Mouse (Mus musculus) common myeloid progenitor, adult 5-6 weeks (primary cell): Measurements from ENCODE around the gene Mip. TPM values are rescaled to one million over a fixed set of nuclear protein-coding genes. Genes with fewer than 3 reads are reported as not detected.
A peak's percentile ranks its signal among the peaks of the same experiment; 100 is the strongest.
"Not testable (repeated sequence)": the region's sequence is repeated elsewhere in the genome, so short reads cannot be mapped to it uniquely, and the experiment has no call there.

ENCODE experiments used
- ATAC-seq: replicated peaks from 2 replicates; pipeline ENCODE4 v1.8.0; 2016; ENCODE audit warnings: low read depth, mild to moderate bottlenecking, moderate TSS enrichment, inconsistent platforms; ENCODE audit not compliant: poor library complexity, severe bottlenecking
- total RNA-seq: library from RNA; stranded (forward); fragments of 200-1000, 187-1606 nt; gene quantifications from 2 replicates; pipeline ENCODE4 v1.2.3, GENCODE M21; 2017

The Mip gene
- total RNA-seq, 1 experiment from 2014 or later: not detected

- no peak for ATAC-seq
Measured at GRCm38 (mm10) chr10:128210131-128210530, 15.5 kb upstream of the Mip start.

GRCm38 (mm10) chr10:128210954-128211353, 14.7 kb upstream of the Mip start:
- peak; percentile 22 for ATAC-seq

- ATAC-seq: peak; percentile 90
Measured at GRCm38 (mm10) chr10:128211390-128212108, 14.1 kb upstream of the Mip start, which contains the start of gene Spryd4. Gene Spryd4, minus strand, starts transcription at chr10:128211807.

GRCm38 (mm10) chr10:128212148-128212547, 13.5 kb upstream of the Mip start:
- no peak for ATAC-seq

- ATAC-seq: peak; percentile 68
Measured at GRCm38 (mm10) chr10:128212871-128213323, 12.7 kb upstream of the Mip start.

GRCm38 (mm10) chr10:128214112-128214511, 11.5 kb upstream of the Mip start:
- ATAC-seq: not testable (repeated sequence)

GRCm38 (mm10) chr10:128214981-128215380, 10.7 kb upstream of the Mip start:
- no peak for ATAC-seq

GRCm38 (mm10) chr10:128218387-128219117, 7.1 kb upstream of the Mip start:
- ATAC-seq: peak; percentile 84

- no peak for ATAC-seq
Measured at GRCm38 (mm10) chr10:128221533-128222286, 3.9 kb upstream of the Mip start.

- no peak for ATAC-seq
Measured at GRCm38 (mm10) chr10:128225064-128225463, 574 bp upstream of the Mip start.

GRCm38 (mm10) chr10:128227592-128227991, 2.0 kb downstream of the Mip start:
- no peak for ATAC-seq

GRCm38 (mm10) chr10:128228009-128228408, 2.4 kb downstream of the Mip start:
- no peak for ATAC-seq

GRCm38 (mm10) chr10:128230582-128230981, 4.9 kb downstream of the Mip start:
- no peak for ATAC-seq

GRCm38 (mm10) chr10:128231146-128231545, 5.5 kb downstream of the Mip start:
- ATAC-seq: no peak; the same call in 1 of the 2 replicates

GRCm38 (mm10) chr10:128231697-128232419, 6.2 kb downstream of the Mip start, which contains the start of gene Timeless:
Gene Timeless, plus strand, starts transcription at chr10:128232065.
- peak; percentile 53 for ATAC-seq

- ATAC-seq: peak; percentile 74
Measured at GRCm38 (mm10) chr10:128232420-128232985, 6.9 kb downstream of the Mip start.

- ATAC-seq: no peak
Measured at GRCm38 (mm10) chr10:128236321-128236720, 10.7 kb downstream of the Mip start.

- ATAC-seq: peak; percentile 39
Measured at GRCm38 (mm10) chr10:128237807-128238480, 12.3 kb downstream of the Mip start.

GRCm38 (mm10) chr10:128239140-128239539, 13.5 kb downstream of the Mip start:
- ATAC-seq: peak; percentile 24; the same call in 1 of the 2 replicates
